Mouse (Mus musculus) cortical plate, adult 2 months (tissue): Measurements from ENCODE around the gene Col1a1.

Experiments
- CTCF ChIP-seq: fragments of 200-500 bp; IDR thresholded peaks from 2 replicates; pipeline ENCODE4 v1.5.1; 2011; ENCODE audit warnings: mild to moderate bottlenecking, control low read depth, low read length; ENCODE audit not compliant: insufficient read depth; ENCODE audit errors: extremely low read depth
- POLR2A ChIP-seq: fragments of 200-500 bp; IDR thresholded peaks from 2 replicates; pipeline ENCODE4 v1.6.1; 2011; ENCODE audit warnings: mild to moderate bottlenecking, low read length, control low read depth; ENCODE audit not compliant: insufficient read depth; ENCODE audit errors: extremely low read depth

DNA sequence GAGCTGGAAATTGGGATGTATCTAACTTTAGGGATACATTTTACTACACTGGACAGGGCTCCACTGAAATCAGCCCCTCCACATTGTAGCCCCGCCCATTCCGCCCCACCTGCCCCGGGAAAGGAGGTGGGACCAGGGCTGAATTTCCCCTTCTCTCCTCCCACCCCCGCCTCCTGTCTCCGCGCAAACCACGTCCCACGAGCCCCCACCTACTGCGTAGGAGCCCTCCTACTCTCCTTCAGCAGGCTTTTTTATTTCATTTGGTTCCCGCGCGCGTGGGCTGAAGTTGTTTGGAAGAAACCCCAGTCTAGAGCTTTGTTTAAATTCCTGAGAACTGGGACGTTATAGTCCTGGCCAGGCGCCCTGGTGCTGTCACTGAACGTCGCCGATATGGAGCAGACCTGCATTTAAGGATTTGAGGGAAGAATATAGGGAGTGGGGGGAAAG lies 1.3 kb downstream of the Col1a1 start:
- TF ChIP-seq POLR2A (no peak), CTCF (no peak)
